In the genomic region with DNA sequence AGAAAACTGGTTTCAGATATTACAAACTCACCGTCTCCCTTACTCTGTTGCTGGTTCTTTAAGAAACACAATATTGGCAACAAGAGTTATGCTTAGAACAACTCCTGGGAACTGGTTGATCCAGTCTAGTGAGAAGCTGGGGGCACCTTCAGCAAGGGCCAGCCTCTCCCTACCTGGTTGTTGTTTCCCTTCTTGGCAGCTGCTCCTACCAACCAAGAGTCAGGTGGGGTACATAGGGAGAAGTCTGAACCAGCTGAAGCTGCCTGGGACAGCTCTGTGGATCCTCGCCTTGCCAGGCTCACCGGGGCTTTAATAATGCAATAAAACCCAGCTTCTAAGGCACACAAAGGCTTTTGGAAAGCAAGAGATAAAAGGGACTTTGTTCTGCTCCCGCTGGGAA, we compare ENCODE assay signal across 11 mouse cellular contexts.
DNase-seq lines count a peak whose midpoint lies in the region; ATAC-seq lines count a peak whose summit lies in the region.
"Had no signal": no experiment of that assay in that cellular context is flagged by ENCODE, and none has a peak within 500 bp of the region (broad histone marks: within the 10 kb centered on the region; RNA-seq: fewer than 3 reads in every experiment).

No protein-coding gene starts in this region.

- peak overlapping the region; percentile 90 for H3K27ac ChIP-seq in kidney, embryonic 16.5 days (ENCODE audit: low read length)
- H3K27ac ChIP-seq in lung, embryonic 16.5 days (ENCODE audit: low read length) = peak overlapping the region; percentile 96
- H3K27ac ChIP-seq: liver, embryonic 13.5 days had no signal

- 29% methylated on average over 4 of the region's 4 CpGs for WGBS in kidney, embryonic 16.5 days
- 41% methylated on average over 4 of the region's 4 CpGs for WGBS in lung, embryonic 16.5 days

- H3K9ac ChIP-seq in kidney, embryonic 16.5 days (replicated peaks; ENCODE audit: low read length) = peak overlapping the region; percentile 9; the same call in 1 of the 2 replicates
- H3K9ac ChIP-seq in lung, embryonic 16.5 days (ENCODE audit: low read length) = peak overlapping the region; percentile 57
- H3K9ac ChIP-seq: liver, embryonic 13.5 days had no signal

- DNase-seq in urinary bladder, adult 2 months (ENCODE audit: low spot score) = peak; percentile 25
- no peak for DNase-seq in urinary bladder, postnatal 25 days (ENCODE audit: low spot score)
- DNase-seq in ovary, postnatal 10 days (ENCODE audit: low spot score) = no peak
- no peak for DNase-seq in cerebellum, adult 9-10 months
- no peak for DNase-seq in heart, adult 11 months
- DNase-seq: heart, adult 18-20 months; liver, embryonic 13.5 days had no signal

- no peaks in the 10 kb centered on the region for H3K36me3 ChIP-seq in kidney, embryonic 16.5 days (ENCODE audit: insufficient read depth, low read length)
- H3K36me3 ChIP-seq in lung, embryonic 16.5 days (ENCODE audit: control insufficient read depth, insufficient read depth, low read length) = no peaks in the 10 kb centered on the region
- H3K36me3 ChIP-seq: liver, embryonic 13.5 days had no signal

- H3K27me3 ChIP-seq in kidney, embryonic 16.5 days (ENCODE audit: insufficient read depth, low read length) = no peaks in the 10 kb centered on the region
- no peaks in the 10 kb centered on the region for H3K27me3 ChIP-seq in lung, embryonic 16.5 days (ENCODE audit: control insufficient read depth, insufficient read depth, low read depth, low read length)
- H3K27me3 ChIP-seq: liver, embryonic 13.5 days had no signal

- no peak overlapping the region for H3K4me3 ChIP-seq in kidney, embryonic 16.5 days (ENCODE audit: low read length)
- peak overlapping the region; percentile 11; the same call in 1 of the 2 replicates for H3K4me3 ChIP-seq in lung, embryonic 16.5 days (ENCODE audit: low read length)
- H3K4me3 ChIP-seq: liver, embryonic 13.5 days had no signal

- H3K9me3 ChIP-seq in kidney, embryonic 16.5 days (ENCODE audit: low read length) = no peaks in the 10 kb centered on the region
- no peaks in the 10 kb centered on the region for H3K9me3 ChIP-seq in lung, embryonic 16.5 days (ENCODE audit: control insufficient read depth, low read length)
- H3K9me3 ChIP-seq: liver, embryonic 13.5 days had no signal

- H3K4me1 ChIP-seq in kidney, embryonic 16.5 days (ENCODE audit: insufficient read depth, low read length) = no peaks in the 10 kb centered on the region; the same call in 1 of the 2 replicates
- peaks cover 3% of the 10 kb centered on the region; the same call in 1 of the 2 replicates for H3K4me1 ChIP-seq in lung, embryonic 16.5 days (replicated peaks; ENCODE audit: control insufficient read depth, insufficient read depth, low read length)

- no peak overlapping the region for H3K4me2 ChIP-seq in kidney, embryonic 16.5 days (replicated peaks; ENCODE audit: low read depth, low read length)
- peak overlapping the region; percentile 44 for H3K4me2 ChIP-seq in lung, embryonic 16.5 days (ENCODE audit: low read depth, low read length)
- H3K4me2 ChIP-seq: liver, embryonic 13.5 days had no signal

- peak; percentile 95 for ATAC-seq in kidney, embryonic 16.5 days (ENCODE audit: low FRiP score, low TSS enrichment)
- ATAC-seq in lung, embryonic 16.5 days (ENCODE audit: low read depth) = peak; percentile 92
- no peak for ATAC-seq in granulocyte monocyte progenitor cell, adult 5-6 weeks (replicated peaks; ENCODE audit: poor library complexity, severe bottlenecking)
- ATAC-seq: inflammation-experienced regulatory T-cells, adult 6 months had no signal
